Mouse (Mus musculus): ENCODE results near the gene Zfp597.
"Not testable (repeated sequence)": the region's sequence is repeated elsewhere in the genome, so short reads cannot be mapped to it uniquely, and the experiment has no call there.

Zfp597 gene

GRCm38 (mm10) chr16:3855776-3856175, 28.6 kb downstream of the Zfp597 start:
- no peak for DNase-seq (ENCODE audit: low spot score)

GRCm38 (mm10) chr16:3854437-3855182, 29.8 kb downstream of the Zfp597 start:
- no peak for DNase-seq (ENCODE audit: low spot score)

GRCm38 (mm10) chr16:3852586-3852985, 31.8 kb downstream of the Zfp597 start:
- DNase-seq (ENCODE audit: low spot score), result no peak

- not testable (repeated sequence) for DNase-seq (ENCODE audit: low spot score)
Measured at GRCm38 (mm10) chr16:3851301-3851700, 33.1 kb downstream of the Zfp597 start.

- no peak for DNase-seq (ENCODE audit: low spot score)
Measured at GRCm38 (mm10) chr16:3848416-3848815, 35.9 kb downstream of the Zfp597 start.

GRCm38 (mm10) chr16:3847871-3848270, 36.5 kb downstream of the Zfp597 start:
- DNase-seq (ENCODE audit: low spot score), result no peak

- DNase-seq (ENCODE audit: low spot score), result peak; percentile 76
Measured at GRCm38 (mm10) chr16:3846711-3847518, 37.4 kb downstream of the Zfp597 start, which contains the start of gene Zfp174. Gene Zfp174, plus strand, starts transcription at chr16:3847268.

- DNase-seq (ENCODE audit: low spot score), result no peak
Measured at GRCm38 (mm10) chr16:3843796-3844195, 40.6 kb downstream of the Zfp597 start.

- DNase-seq (ENCODE audit: low spot score), result no peak
Measured at GRCm38 (mm10) chr16:3842989-3843388, 41.4 kb downstream of the Zfp597 start.

GRCm38 (mm10) chr16:3839157-3839885, 45.0 kb downstream of the Zfp597 start:
- no peak for DNase-seq (ENCODE audit: low spot score)

GRCm38 (mm10) chr16:3835461-3835860, 48.9 kb downstream of the Zfp597 start:
- DNase-seq (ENCODE audit: low spot score), result no peak

- DNase-seq (ENCODE audit: low spot score), result no peak
Measured at GRCm38 (mm10) chr16:3830588-3831109, 53.7 kb downstream of the Zfp597 start, which contains the start of gene Olfr15. Gene Olfr15, plus strand, starts transcription at chr16:3830878.

- no peak for DNase-seq (ENCODE audit: low spot score)
Measured at GRCm38 (mm10) chr16:3829727-3830126, 54.6 kb downstream of the Zfp597 start.

- no peak for DNase-seq (ENCODE audit: low spot score)
Measured at GRCm38 (mm10) chr16:3828021-3828420, 56.3 kb downstream of the Zfp597 start.

GRCm38 (mm10) chr16:3820202-3820601, 64.2 kb downstream of the Zfp597 start:
- no peak for DNase-seq (ENCODE audit: low spot score)

- not testable (repeated sequence) for DNase-seq (ENCODE audit: low spot score)
Measured at GRCm38 (mm10) chr16:3814667-3815066, 69.7 kb downstream of the Zfp597 start.

Measured in ovary, postnatal 10 days (tissue).